Mouse (Mus musculus): ENCODE results near the gene Hist1h2bq.
"Not testable (repeated sequence)": the region's sequence is repeated elsewhere in the genome, so short reads cannot be mapped to it uniquely, and the experiment has no call there.

Gene Hist1h2bq

DNA sequence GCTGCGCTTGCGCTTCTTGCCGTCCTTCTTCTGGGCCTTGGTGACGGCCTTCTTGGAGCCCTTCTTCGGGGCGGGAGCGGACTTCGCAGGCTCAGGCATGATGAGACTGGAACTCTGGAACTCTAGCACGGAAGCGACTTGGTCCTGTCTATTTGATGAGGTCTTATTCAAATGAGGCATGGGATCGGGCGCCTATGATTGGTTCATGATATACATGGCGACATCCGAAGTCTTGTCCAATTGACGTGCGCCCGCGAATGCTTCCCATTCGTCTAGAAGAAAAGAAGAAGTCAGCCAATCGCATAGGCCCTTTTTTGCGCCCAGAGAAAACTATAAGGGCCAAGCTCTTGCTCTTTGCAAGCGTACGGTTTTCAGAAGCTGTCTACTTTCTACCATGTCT lies at the start of gene Hist1h2bq, which contains the start of gene Hist1h2ao:
TSS of gene Hist1h2bq (minus strand) at position 125 of the 400 bp plus-strand sequence.
TSS of gene Hist1h2ao (plus strand) at position 393 of the 400 bp plus-strand sequence.
- not testable (repeated sequence) for DNase-seq (ENCODE audit: extremely low read depth, low read depth, low spot score)

DNA sequence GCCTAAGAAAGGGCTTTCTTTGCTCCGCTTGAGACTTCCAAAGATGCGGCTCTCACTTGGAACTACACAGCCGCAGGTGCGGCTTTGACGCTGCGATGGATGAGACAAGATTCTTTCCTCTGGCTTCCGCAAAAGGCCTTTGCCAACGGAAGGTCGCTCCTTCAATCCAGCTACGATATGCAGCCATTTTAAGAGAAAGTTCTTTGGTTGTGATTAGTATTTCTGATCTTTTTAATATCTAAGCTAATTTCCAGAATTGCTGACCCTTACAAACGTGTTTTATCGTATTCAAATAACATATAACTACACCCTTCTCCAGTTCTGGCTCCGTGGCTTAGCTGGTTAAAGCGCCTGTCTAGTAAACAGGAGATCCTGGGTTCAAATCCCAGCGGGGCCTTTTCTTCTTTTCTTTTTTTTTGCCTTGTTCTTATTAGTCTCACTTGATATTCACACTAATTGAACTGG lies 45.7 kb upstream of the Hist1h2bq start:
- DNase-seq (ENCODE audit: extremely low read depth, low read depth, low spot score) = no peak

DNA sequence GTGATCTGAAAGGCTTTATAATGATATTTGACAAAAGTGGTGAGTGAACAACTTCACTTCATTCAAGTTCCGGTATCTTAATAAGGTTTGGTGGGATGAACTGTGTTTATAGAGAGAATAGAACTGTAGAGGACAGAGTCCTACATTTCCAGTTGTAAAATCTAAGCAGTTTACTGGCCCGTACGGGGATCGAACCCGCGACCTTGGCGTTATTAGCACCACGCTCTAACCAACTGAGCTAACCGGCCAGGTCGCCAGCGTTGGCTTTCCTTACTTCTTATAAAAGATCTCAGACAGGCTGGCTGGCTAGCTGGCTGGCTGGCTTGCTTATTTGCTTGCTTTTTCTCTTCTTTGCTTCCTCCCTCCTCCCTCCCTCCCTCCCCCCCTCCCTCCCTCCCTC lies 45.1 kb upstream of the Hist1h2bq start:
- DNase-seq (ENCODE audit: extremely low read depth, low read depth, low spot score) = no peak

DNA sequence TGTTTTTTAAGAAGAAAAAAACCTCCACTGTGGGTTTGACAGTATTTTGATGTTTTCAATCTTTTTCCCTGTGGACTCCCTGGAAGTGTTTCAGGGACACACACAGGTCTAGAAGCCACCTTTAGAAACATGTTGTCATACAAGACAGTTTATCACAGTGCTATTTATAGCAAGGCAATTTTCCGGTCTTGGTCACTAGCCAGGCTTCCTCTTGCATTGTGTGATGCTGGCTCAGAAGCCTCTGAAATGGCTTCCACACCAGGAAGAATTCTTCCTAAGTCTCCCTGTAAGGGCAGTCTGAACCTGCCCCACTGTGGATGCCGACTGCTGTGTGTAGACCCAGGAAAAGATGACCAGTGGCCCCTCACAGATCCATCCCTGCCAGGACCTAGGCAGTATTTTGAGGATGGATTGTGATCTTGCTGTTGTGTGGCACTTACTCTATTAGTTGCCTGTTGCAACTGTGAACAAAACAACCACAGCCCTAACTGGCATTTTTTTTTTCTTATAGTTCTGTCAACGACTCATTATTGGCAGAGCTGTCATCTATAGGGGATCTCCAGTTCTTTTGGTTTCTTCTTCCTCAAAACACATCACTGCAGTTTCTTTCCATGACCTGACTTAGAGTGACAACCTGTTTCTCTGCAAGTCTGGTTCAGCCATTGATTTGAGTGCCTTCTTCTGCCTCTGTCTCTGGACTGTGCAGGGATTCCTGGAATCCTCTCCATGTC lies 42.4 kb upstream of the Hist1h2bq start:
- DNase-seq (ENCODE audit: extremely low read depth, low read depth, low spot score) = no peak

DNA sequence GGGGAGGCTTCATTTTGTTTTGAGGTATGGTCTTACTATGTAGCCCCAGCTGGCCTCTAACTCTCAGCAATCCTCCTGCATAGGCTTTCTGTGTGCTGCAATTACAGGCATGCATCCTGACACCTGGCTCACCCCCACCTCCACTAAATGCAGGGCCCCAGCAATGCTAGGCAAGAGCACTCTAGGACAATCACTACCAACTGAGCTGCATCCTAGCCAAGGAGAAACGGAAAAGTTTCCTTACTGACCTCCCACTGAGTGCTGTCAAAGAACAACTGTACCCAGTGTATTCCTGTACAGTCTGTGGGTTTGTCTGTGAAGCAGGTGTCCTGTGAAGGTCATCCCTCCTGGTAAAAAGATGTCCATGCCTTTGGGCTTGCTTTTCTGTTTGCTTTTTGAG lies 40.7 kb upstream of the Hist1h2bq start:
- not testable (repeated sequence) for DNase-seq (ENCODE audit: extremely low read depth, low read depth, low spot score)

DNA sequence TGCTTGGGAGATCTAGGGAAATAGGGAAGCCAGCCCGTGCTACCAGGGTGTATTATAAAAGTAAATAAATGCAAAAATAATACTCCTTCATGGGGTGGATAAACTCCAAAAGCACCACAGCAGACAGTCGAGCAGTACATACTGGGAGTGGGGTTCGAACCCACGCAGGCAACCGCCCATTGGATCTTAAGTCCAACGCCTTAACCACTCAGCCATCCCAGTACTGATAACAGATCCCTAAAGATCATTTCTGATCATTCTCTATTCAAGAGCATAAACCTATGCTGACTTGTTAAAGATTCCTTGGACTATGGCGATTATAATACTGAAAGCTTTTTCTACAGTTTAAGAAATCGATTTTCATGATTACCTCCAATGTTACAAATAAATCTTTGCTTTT lies 37.9 kb upstream of the Hist1h2bq start:
- DNase-seq (ENCODE audit: extremely low read depth, low read depth, low spot score) = no peak

DNA sequence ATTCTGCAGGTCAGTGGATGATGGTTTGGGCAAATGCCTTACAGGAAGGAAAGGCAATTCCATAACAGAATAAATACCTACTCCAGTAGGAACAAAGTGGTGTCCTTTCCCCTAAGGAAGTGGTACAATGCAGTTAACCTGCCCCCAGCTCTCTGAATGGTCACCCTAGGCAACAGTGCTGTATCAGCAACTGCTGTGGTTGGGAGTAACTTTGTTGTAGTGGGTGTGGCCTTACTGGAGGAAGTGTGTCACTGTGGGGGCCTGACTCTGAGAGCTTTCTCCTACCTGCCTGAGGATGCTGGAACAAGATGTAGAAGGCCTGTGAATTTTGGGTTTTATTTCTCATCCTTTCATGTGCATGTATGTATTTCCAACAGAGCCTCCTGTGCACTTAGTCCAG lies 36.4 kb upstream of the Hist1h2bq start:
- DNase-seq (ENCODE audit: extremely low read depth, low read depth, low spot score) = not testable (repeated sequence)

DNA sequence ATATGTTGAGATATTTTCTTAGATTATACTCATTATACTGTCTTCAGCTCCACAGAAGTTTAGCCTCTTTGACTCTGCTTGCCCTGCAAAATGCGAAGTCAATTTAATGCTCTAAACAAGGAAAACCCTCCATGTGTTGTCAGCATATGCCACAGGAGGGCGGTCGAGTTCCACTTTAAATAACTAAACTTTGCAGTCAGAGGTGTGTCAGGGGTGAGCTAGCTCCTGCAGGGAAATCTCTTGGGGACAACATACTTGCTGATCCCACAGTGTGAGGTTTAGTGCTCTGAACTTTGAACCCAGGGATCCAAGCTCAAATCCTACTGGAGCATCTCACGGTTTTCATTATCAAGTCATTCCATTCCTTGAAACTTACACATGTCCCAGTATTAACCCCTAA lies 30.5 kb upstream of the Hist1h2bq start:
- DNase-seq (ENCODE audit: extremely low read depth, low read depth, low spot score) = not testable (repeated sequence)

DNA sequence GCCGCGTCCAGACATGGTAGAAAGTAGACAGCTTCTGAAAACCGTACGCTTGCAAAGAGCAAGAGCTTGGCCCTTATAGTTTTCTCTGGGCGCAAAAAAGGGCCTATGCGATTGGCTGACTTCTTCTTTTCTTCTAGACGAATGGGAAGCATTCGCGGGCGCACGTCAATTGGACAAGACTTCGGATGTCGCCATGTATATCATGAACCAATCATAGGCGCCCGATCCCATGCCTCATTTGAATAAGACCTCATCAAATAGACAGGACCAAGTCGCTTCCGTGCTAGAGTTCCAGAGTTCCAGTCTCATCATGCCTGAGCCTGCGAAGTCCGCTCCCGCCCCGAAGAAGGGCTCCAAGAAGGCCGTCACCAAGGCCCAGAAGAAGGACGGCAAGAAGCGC lies 23.5 kb upstream of the Hist1h2bq start, which contains the start of the genes Hist1h2ap and Hist1h2br:
TSS of gene Hist1h2ap (minus strand) at position 47 of the 400 bp plus-strand sequence.
TSS of gene Hist1h2br (plus strand) at position 283 of the 400 bp plus-strand sequence.
- not testable (repeated sequence) for DNase-seq (ENCODE audit: extremely low read depth, low read depth, low spot score)

DNA sequence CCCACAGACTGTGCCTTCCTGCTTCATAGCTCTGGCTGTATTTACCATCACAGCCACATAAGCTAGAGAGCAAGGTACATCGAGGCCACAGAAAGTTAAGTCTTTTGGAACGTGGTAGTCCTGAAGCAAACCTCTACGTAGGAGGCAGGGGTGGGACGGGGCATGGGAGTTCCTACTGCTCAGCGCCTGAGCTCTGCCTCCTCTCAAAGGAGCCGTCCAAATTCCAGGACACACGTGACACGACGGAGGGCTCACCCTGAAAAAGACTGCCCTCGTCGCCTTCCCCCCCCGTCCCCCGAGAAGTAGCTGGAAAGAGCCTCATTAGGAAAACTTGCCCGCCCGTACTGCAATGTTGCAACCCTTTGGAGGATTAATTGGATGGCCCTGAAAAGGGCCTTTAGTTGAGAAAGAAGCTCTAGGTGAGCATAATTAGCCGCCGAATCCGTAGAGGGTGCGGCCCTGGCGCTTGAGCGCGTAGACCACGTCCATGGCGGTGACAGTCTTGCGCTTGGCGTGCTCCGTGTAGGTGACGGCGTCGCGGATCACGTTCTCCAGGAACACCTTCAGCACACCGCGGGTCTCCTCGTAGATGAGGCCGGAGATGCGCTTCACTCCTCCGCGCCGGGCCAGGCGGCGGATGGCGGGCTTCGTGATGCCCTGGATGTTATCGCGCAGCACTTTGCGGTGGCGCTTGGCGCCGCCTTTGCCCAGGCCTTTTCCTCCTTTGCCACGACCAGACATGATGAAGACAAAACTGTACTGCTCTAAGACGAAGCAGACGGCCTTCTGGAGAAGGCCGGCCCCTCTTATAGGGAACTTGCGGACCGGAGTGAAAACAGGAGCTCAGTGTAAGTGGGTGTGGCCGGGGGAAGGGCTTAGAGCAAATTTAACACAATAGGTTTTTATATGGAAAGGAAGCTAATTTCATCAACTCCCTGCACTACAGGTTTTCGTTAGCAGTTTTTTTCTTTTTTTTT lies 21.7 kb upstream of the Hist1h2bq start, which contains the start of gene Hist1h4n:
TSS of gene Hist1h4n (minus strand) at position 779 of the 977 bp plus-strand sequence.
- DNase-seq (ENCODE audit: extremely low read depth, low read depth, low spot score) = not testable (repeated sequence)

DNA sequence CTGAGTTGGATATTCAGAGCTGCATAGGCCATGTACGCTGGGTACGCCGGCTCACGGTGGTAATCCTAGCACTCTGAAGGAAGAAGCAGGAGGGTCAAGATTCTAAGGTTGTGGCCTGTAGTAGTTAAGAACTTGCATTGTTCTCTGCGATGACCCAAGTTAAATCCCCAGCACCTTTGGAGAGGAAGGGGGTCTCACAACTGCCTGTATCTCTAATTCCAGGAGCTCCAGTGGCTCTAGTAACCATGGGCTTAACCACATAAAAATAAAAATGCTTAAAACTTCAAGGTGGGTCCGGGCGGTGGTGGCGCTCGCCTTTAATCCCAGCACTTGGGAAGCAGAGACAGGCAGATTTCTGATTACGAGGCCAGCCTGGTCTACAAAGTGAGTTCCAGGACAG lies 20.3 kb upstream of the Hist1h2bq start:
- DNase-seq (ENCODE audit: extremely low read depth, low read depth, low spot score) = no peak

DNA sequence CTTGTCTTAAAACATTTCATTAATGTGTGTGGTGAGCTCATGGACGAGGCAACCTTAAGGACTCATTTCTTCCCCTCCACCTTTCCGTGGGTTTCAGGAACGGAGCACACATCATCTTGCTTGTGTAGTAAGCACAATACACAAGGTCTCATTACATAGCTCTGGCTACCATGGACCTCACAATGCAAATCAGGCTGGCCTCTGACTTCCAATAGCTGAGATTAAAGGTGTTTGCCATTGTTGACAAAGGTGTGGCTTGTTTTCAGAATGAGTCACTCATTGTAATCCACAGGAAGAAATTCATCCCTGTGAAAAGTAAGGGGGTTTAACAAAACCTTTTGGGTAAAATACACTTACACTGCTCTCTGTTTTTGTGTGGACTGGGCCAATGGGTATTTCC lies 18.5 kb upstream of the Hist1h2bq start:
- DNase-seq (ENCODE audit: extremely low read depth, low read depth, low spot score) = no peak

DNA sequence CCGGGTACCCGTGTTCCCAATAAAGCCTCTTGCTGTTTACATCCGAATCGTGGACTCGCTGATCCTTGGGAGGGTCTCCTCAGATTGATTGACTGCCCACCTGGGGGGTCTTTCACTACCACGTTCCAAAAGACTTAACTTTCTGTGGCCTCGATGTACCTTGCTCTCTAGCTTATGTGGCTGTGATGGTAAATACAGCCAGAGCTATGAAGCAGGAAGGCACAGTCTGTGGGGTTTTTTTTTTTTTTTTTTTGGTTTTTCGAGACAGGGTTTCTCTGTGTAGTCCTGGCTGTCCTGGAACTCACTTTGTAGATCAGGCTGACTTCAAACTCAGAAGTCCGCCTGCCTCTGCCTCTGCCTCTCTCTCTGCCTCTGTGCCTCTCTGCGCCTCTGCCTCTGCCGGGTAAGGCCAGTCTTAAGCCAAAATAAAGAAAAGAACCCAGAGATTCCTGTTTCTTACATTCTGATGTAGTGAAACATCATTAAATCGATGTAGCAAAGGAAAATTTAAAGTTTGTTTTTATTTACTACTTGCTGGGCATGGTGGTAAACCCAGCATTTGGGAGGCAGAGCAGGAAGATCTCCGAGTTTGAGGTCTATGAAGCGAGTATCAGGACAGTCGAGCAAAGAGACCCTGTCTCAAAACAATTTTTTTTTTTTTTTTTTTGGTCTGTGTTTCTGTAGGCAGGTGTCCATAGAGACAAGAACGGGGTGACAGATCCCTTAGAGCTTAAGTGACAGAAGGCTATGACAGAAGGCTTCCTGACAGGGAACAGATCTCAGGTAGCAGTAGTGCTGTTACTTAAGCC lies 10.3 kb upstream of the Hist1h2bq start:
- DNase-seq (ENCODE audit: extremely low read depth, low read depth, low spot score) = not testable (repeated sequence)

DNA sequence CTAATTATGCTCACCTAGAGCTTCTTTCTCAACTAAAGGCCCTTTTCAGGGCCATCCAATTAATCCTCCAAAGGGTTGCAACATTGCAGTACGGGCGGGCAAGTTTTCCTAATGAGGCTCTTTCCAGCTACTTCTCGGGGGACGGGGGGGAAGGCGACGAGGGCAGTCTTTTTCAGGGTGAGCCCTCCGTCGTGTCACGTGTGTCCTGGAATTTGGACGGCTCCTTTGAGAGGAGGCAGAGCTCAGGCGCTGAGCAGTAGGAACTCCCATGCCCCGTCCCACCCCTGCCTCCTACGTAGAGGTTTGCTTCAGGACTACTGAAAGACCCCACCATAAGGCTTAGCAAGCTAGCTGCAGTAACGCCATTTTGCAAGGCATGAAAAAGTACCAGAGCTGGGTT lies 2.1 kb upstream of the Hist1h2bq start:
- not testable (repeated sequence) for DNase-seq (ENCODE audit: extremely low read depth, low read depth, low spot score)

DNA sequence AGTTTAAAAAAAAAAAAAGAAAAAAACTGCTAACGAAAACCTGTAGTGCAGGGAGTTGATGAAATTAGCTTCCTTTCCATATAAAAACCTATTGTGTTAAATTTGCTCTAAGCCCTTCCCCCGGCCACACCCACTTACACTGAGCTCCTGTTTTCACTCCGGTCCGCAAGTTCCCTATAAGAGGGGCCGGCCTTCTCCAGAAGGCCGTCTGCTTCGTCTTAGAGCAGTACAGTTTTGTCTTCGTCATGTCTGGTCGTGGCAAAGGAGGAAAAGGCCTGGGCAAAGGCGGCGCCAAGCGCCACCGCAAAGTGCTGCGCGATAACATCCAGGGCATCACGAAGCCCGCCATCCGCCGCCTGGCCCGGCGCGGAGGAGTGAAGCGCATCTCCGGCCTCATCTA lies 1.5 kb upstream of the Hist1h2bq start, which contains the start of gene Hist1h4m:
TSS of gene Hist1h4m (plus strand) at position 208 of the 400 bp plus-strand sequence.
- not testable (repeated sequence) for DNase-seq (ENCODE audit: extremely low read depth, low read depth, low spot score)

DNA sequence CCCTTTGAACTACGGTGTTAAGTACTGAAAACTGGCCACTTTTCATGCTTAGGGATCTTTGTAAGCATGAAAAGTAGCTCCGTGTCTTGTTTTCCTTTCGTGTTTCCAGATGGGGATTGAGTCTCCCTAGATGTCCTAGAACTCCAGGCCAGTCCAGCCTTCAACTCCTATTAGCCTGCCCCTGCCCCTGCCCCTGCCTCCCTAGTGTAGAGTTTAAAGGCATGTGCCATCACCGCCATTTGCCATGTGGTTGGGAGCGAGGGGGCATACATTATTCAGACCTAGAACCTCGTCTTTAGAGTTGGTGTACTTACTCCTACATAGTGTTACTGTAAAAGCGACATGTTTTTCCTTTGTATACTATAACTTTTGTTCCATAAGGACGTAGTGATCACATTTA lies 1.1 kb upstream of the Hist1h2bq start:
- DNase-seq (ENCODE audit: extremely low read depth, low read depth, low spot score) = not testable (repeated sequence)

DNA sequence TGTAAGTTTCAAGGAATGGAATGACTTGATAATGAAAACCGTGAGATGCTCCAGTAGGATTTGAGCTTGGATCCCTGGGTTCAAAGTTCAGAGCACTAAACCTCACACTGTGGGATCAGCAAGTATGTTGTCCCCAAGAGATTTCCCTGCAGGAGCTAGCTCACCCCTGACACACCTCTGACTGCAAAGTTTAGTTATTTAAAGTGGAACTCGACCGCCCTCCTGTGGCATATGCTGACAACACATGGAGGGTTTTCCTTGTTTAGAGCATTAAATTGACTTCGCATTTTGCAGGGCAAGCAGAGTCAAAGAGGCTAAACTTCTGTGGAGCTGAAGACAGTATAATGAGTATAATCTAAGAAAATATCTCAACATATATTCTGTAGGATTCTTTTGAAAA lies 6.9 kb downstream of the Hist1h2bq start:
- not testable (repeated sequence) for DNase-seq (ENCODE audit: extremely low read depth, low read depth, low spot score)

DNA sequence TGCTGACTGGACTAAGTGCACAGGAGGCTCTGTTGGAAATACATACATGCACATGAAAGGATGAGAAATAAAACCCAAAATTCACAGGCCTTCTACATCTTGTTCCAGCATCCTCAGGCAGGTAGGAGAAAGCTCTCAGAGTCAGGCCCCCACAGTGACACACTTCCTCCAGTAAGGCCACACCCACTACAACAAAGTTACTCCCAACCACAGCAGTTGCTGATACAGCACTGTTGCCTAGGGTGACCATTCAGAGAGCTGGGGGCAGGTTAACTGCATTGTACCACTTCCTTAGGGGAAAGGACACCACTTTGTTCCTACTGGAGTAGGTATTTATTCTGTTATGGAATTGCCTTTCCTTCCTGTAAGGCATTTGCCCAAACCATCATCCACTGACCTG lies 12.8 kb downstream of the Hist1h2bq start:
- DNase-seq (ENCODE audit: extremely low read depth, low read depth, low spot score) = not testable (repeated sequence)

DNA sequence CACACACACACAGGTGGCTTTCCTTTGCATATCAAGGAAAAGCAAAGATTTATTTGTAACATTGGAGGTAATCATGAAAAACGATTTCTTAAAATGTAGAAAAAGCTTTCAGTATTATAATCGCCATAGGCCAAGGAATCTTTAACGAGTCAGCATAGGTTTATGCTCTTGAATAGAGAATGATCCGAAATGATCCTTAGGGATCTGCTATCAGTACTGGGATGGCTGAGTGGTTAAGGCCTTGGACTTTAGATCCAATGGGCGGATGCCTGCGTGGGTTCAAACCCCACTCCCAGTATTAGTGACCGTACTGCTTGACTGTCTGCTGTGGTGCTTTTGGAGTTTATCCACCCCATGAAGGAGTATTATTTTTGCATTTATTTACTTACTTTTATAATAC lies 14.4 kb downstream of the Hist1h2bq start:
- no peak for DNase-seq (ENCODE audit: extremely low read depth, low read depth, low spot score)

DNA sequence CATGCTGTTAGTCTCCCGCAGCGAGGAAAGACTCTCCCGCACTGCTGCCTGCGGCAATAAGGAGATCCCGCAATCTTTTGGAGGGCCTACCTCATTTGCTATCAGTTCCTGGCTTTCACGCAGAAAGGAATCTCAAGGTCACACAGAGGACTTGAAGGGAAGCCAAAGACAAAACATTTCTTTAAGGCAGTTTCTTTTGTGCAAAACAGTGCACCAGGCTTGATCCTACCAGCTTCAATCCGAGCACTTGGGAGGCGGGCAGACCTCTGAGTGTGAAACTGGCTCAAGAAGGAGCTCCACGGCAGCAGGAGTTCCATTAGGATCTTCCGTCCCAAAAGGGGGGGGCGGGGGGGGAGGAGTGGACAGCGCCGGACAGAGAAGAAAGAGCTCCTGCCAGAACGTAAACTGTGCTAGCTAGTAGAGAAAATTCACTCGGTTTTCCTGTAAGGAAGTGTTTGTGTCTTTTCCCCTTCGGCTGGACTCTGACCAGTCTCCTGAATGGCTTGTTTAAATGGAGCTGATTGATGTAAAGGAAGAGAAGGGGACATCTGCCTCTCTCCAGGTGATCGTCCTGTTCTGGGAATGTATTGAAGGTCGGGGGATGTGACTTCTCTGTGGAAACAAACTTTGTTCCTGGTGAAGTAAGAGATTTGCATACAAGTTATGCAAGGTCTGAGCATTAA lies 19.3 kb downstream of the Hist1h2bq start:
- no peak for DNase-seq (ENCODE audit: extremely low read depth, low read depth, low spot score)
